Mouse (Mus musculus) stomach, postnatal 0 days (tissue): ENCODE measurements around the gene Ctsa. TPM values are rescaled to one million over a fixed set of nuclear protein-coding genes. Genes with fewer than 3 reads are reported as not detected.
"Not testable (repeated sequence)": the region's sequence is repeated elsewhere in the genome, so short reads cannot be mapped to it uniquely, and the experiment has no call there.

Experiments used
- ATAC-seq: fragments of 200-750 bp; cut with Nextera tagmentation; 2 replicates; pipeline ENCODE4 v1.8.0; 2017; ENCODE audit not compliant: low FRiP score, low TSS enrichment
- DNase-seq: peaks from one replicate; pipeline ENCODE4 v3.0.0-alpha.2; 2016; ENCODE audit warnings: low spot score
- H3K27ac ChIP-seq: fragments of 300-500 bp; sonication (generic); replicated peaks from 2 replicates; pipeline ENCODE4 v1.5.1; 2014; ENCODE audit warnings: mild to moderate bottlenecking, control low read depth
- H3K27me3 ChIP-seq: fragments of 300-500 bp; sonication (generic); 2 replicates; pipeline ENCODE4 v1.6.1; 2014; ENCODE audit warnings: low read length; ENCODE audit not compliant: control insufficient read depth, insufficient read depth
- H3K36me3 ChIP-seq: fragments of 300-500 bp; sonication (generic); 2 replicates; pipeline ENCODE4 v1.6.1; 2014; ENCODE audit warnings: low read length, mixed read lengths; ENCODE audit not compliant: control insufficient read depth, insufficient read depth
- H3K4me1 ChIP-seq: fragments of 300-500 bp; sonication (generic); replicated peaks from 2 replicates; pipeline ENCODE4 v1.6.1; 2014; ENCODE audit warnings: antibody characterized with exemption; ENCODE audit not compliant: control insufficient read depth, insufficient read depth
- H3K4me2 ChIP-seq: fragments of 300-500 bp; sonication (generic); replicated peaks from 2 replicates; pipeline ENCODE4 v1.6.1; 2014; ENCODE audit warnings: low read depth, mild to moderate bottlenecking, control low read depth, moderate library complexity
- H3K4me3 ChIP-seq: fragments of 300-500 bp; sonication (generic); 2 replicates; pipeline ENCODE4 v1.5.1; 2014; ENCODE audit warnings: low read depth, low read length, control low read depth
- H3K9ac ChIP-seq: fragments of 300-500 bp; sonication (generic); 2 replicates; pipeline ENCODE4 v1.6.1; 2014; ENCODE audit warnings: mild to moderate bottlenecking, low read length, control low read depth, mixed read lengths
- H3K9me3 ChIP-seq: fragments of 300-500 bp; sonication (generic); 2 replicates; pipeline ENCODE4 v1.6.1; 2016; ENCODE audit warnings: low read length; ENCODE audit not compliant: control insufficient read depth
- CTCF ChIP-seq: IDR thresholded peaks from 2 replicates; pipeline ENCODE4 v1.5.1; 2016; ENCODE audit warnings: antibody characterized with exemption, low read depth, mild to moderate bottlenecking, moderate library complexity
- EP300 ChIP-seq: optimal IDR thresholded peaks from 2 replicates; pipeline ENCODE3; 2016; ENCODE audit warnings: antibody characterized with exemption
- WGBS: fragments of 180-500 bp; shearing (Covaris S2); extraction: QIAGEN DNeasy Blood & Tissue Kit; methylation state at CpG from one replicate; pipeline ENCODE4 v1.1.7; 2014; 5-methylcytosine and 5-hydroxymethylcytosine counted together
- polyA plus RNA-seq: library from polyadenylated mRNA; unstranded; fragments of >200 nt; fragmentation: Nextera tagmentation; extraction: Ambion mirVana; gene quantifications from 2 replicates; pipeline ENCODE4 v1.2.1, GENCODE M21; 2015

Ctsa gene
- polyA plus RNA-seq, 1 experiment from 2014 or later, result 107 TPM

DNA sequence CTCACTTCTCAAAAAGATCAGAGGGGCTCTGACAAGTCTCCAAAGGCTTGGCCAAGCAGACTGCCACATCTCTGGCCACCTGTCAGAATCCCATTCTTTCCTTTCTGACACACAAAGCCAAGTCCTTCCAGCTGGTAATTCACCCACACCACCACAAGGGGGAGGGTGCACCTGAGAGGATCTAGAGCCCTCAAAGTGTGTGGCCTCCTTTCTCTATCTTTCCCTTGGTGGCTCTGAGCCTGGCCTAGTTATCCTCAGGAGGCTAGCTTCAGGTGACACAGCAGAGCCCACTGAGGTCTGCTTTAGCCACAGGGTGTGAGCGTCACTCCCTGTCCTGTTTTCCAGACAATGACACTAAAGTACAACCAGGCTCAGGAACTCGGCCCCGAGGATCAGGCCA, 39.4 kb upstream of the Ctsa start:
- Histone ChIP-seq H3K4me3 (no peak overlapping the region), H3K36me3 (peaks cover 21% of the 10 kb centered on the region), H3K4me1 (no peaks in the 10 kb centered on the region), H3K9ac (no peak overlapping the region), H3K9me3 (no peaks in the 10 kb centered on the region), H3K27ac (no peak overlapping the region), H3K4me2 (no peak overlapping the region), H3K27me3 (no peaks in the 10 kb centered on the region)
- peak; percentile 67 for DNase-seq
- TF ChIP-seq CTCF, result peak; percentile 82
- TF ChIP-seq EP300, result no peak
- ATAC-seq, result no peak; the same call in 1 of the 2 replicates
- whole genome bisulfite sequencing, result 80% methylated on average over 3 of the region's 3 CpGs

DNA sequence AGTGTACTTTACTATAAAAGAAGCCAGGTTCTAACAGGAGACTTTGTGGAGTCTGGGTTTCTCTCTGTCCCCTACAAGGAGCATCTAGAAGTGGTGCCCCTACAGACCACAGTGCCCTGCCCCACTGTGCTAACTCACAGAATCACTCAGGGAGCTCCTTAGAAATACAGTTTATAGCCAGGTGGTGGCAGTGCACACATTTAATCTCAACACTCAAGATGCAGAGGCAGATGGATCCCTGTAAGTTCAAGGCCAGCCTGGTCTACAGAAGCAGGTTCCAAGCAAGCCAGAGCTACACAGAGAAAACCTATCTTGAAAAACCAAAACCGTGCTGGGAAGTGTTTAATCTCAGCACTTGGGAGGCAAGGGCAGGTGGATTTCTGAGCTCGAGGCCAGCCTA, 38.9 kb upstream of the Ctsa start:
- TF ChIP-seq CTCF, result peak; percentile 41
- TF ChIP-seq EP300, result no peak
- Histone ChIP-seq H3K36me3 (peaks cover 21% of the 10 kb centered on the region), H3K4me2 (no peak overlapping the region), H3K27me3 (no peaks in the 10 kb centered on the region), H3K4me1 (no peaks in the 10 kb centered on the region), H3K27ac (no peak overlapping the region), H3K9ac (no peak overlapping the region), H3K4me3 (no peak overlapping the region), H3K9me3 (no peaks in the 10 kb centered on the region)
- ATAC-seq (0 out of 2 replicates have a peak, but pooled peaks have one; percentile 24), DNase-seq (no peak)
- 82% methylated on average over 2 of the region's 2 CpGs for WGBS

- no peak for TF ChIP-seq EP300
- peak; percentile 91 for TF ChIP-seq CTCF
- H3K36me3 ChIP-seq, result peaks cover 21% of the 10 kb centered on the region
- H3K9ac ChIP-seq, result no peak overlapping the region
- ATAC-seq, result peak; percentile 45
- no peaks in the 10 kb centered on the region for H3K27me3 ChIP-seq
- no peak overlapping the region for H3K27ac ChIP-seq
- 25% methylated on average over 5 of the region's 5 CpGs for WGBS
- no peak overlapping the region for H3K4me3 ChIP-seq
- H3K4me2 ChIP-seq, result no peak overlapping the region
- H3K4me1 ChIP-seq, result no peaks in the 10 kb centered on the region
- DNase-seq, result peak; percentile 86
- no peaks in the 10 kb centered on the region for H3K9me3 ChIP-seq
Observed at GRCm38 (mm10) chr2:164794293-164794692, 38.4 kb upstream of the Ctsa start.

- TF ChIP-seq CTCF, result no peak
- TF ChIP-seq EP300, result no peak
- H3K9me3 ChIP-seq, result no peaks in the 10 kb centered on the region
- H3K27ac ChIP-seq, result no peak overlapping the region
- ATAC-seq (no peak), DNase-seq (no peak)
- no peak overlapping the region for H3K4me3 ChIP-seq
- no peaks in the 10 kb centered on the region for H3K4me1 ChIP-seq
- H3K9ac ChIP-seq, result no peak overlapping the region
- 79% methylated on average over 4 of the region's 4 CpGs for WGBS
- no peaks in the 10 kb centered on the region for H3K27me3 ChIP-seq
- no peak overlapping the region for H3K4me2 ChIP-seq
- peaks cover 21% of the 10 kb centered on the region for H3K36me3 ChIP-seq
Observed at GRCm38 (mm10) chr2:164795868-164796267, 36.8 kb upstream of the Ctsa start.

DNA sequence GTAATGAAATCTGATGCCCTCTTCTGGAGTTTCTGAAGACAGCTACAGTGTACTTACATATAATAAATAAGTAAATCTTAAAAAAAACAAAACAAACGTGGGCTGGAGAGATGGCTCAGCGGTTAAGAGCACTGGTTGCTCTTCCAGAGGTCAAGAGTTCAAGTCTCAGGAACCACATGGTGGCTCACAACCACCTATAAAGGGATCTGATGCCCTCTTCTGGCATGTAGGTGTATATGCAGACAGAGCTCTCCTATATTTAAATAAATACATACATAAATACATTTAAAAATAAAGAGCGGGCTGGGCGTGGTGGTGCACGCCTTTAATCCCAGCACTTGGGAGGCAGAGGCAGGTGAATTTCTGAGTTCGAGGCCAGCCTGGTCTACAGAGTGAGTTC, 34.1 kb upstream of the Ctsa start:
- H3K27me3 ChIP-seq, H3K4me3 ChIP-seq, H3K36me3 ChIP-seq, H3K9me3 ChIP-seq, H3K9ac ChIP-seq, H3K4me2 ChIP-seq, H3K27ac ChIP-seq, DNase-seq, H3K4me1 ChIP-seq, ATAC-seq: not testable (repeated sequence)
- WGBS, result 78% methylated on average over 6 of the region's 6 CpGs
- TF ChIP-seq CTCF, result peak; percentile 61

DNA sequence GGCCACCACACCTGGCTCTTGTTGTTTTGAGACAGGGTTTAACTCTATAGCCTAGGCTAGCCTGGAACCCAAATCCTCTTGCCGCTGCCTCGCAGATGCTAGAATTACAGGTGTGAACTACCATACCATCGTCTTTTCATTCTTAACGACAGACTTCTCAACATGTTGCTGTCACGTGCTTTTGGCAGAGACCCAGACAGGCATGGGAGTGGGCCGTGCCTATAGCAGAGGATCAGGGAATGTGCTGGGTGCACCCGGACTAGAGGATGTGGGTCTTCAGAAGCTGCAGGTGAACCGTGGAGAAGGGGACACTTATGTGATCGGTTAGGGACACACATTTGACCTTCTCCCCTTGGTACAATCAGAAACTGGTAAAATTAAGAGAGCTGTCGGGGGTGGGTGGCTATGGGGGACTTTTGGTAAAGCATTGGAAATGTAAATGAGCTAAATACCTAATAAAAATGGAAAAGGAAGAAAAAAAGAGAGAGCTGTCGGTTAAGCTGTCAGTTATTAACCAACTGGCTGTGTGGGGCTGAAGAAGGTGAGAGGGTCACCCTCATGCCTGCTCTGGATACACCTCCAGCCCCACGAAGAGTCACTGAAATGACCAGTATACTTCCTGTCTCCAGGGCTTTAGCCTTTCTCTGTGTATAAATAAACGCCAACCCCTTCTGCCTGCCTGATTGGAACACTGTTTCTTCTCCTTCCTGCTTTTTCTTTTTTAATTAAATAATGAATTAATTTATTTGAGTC, 32.2 kb upstream of the Ctsa start:
- H3K36me3 ChIP-seq, result peaks cover 4% of the 10 kb centered on the region; the same call in 1 of the 2 replicates
- ATAC-seq (no peak), DNase-seq (no peak)
- no peak overlapping the region for H3K9ac ChIP-seq
- no peak overlapping the region for H3K27ac ChIP-seq
- H3K4me3 ChIP-seq, result no peak overlapping the region
- H3K9me3 ChIP-seq, result no peaks in the 10 kb centered on the region
- H3K27me3 ChIP-seq, result no peaks in the 10 kb centered on the region
- no peak for TF ChIP-seq EP300
- no peak for TF ChIP-seq CTCF
- H3K4me2 ChIP-seq, result no peak overlapping the region
- H3K4me1 ChIP-seq, result peaks cover 2% of the 10 kb centered on the region; the same call in 1 of the 2 replicates
- WGBS, result 90% methylated on average over 13 of the region's 13 CpGs
